Mouse (Mus musculus): ENCODE measurements at regions not wholly inside any gene's neighbourhood (a gene's known extent, or its start where the extent isn't known, plus 50 kb on each side); places are given as distances from the start of the nearest gene placed in this dataset.

GRCm38 (mm10) chr3:149087488-149087887, 97.1 kb upstream of the Adgrl2 start:
- no peak for ATAC-seq (replicated peaks in 1 of 2; ENCODE audit: insufficient read depth in 1 of 2, low FRiP score in 2 of 2, low TSS enrichment in 1 of 2, low read depth in 1 of 2, poor library complexity in 2 of 2, severe bottlenecking in 2 of 2)

- ATAC-seq (replicated peaks in 1 of 2; ENCODE audit: insufficient read depth in 1 of 2, low FRiP score in 2 of 2, low TSS enrichment in 1 of 2, low read depth in 1 of 2, poor library complexity in 2 of 2, severe bottlenecking in 2 of 2), result no peak
Observed at GRCm38 (mm10) chr3:149086704-149087103, 96.3 kb upstream of the Adgrl2 start.

GRCm38 (mm10) chr3:149086086-149086485, 95.7 kb upstream of the Adgrl2 start:
- ATAC-seq (replicated peaks in 1 of 2; ENCODE audit: insufficient read depth in 1 of 2, low FRiP score in 2 of 2, low TSS enrichment in 1 of 2, low read depth in 1 of 2, poor library complexity in 2 of 2, severe bottlenecking in 2 of 2), result peak; percentile 50 to 53; a peak in 3 of 4 replicates

- ATAC-seq (replicated peaks in 1 of 2; ENCODE audit: insufficient read depth in 1 of 2, low FRiP score in 2 of 2, low TSS enrichment in 1 of 2, low read depth in 1 of 2, poor library complexity in 2 of 2, severe bottlenecking in 2 of 2), result no peak
Observed at GRCm38 (mm10) chr3:149084861-149085598, 94.7 kb upstream of the Adgrl2 start.

- ATAC-seq (replicated peaks in 1 of 2; ENCODE audit: insufficient read depth in 1 of 2, low FRiP score in 2 of 2, low TSS enrichment in 1 of 2, low read depth in 1 of 2, poor library complexity in 2 of 2, severe bottlenecking in 2 of 2), result no peak
Observed at GRCm38 (mm10) chr3:149083391-149083790, 93.0 kb upstream of the Adgrl2 start.

- no peak for ATAC-seq (replicated peaks in 1 of 2; ENCODE audit: insufficient read depth in 1 of 2, low FRiP score in 2 of 2, low TSS enrichment in 1 of 2, low read depth in 1 of 2, poor library complexity in 2 of 2, severe bottlenecking in 2 of 2)
Observed at GRCm38 (mm10) chr3:149078881-149079280, 88.5 kb upstream of the Adgrl2 start.

- no peak for ATAC-seq (replicated peaks in 1 of 2; ENCODE audit: insufficient read depth in 1 of 2, low FRiP score in 2 of 2, low TSS enrichment in 1 of 2, low read depth in 1 of 2, poor library complexity in 2 of 2, severe bottlenecking in 2 of 2)
Observed at GRCm38 (mm10) chr3:149076928-149077551, 86.7 kb upstream of the Adgrl2 start.

- no peak for ATAC-seq (replicated peaks in 1 of 2; ENCODE audit: insufficient read depth in 1 of 2, low FRiP score in 2 of 2, low TSS enrichment in 1 of 2, low read depth in 1 of 2, poor library complexity in 2 of 2, severe bottlenecking in 2 of 2)
Observed at GRCm38 (mm10) chr3:149075488-149075851, 85.1 kb upstream of the Adgrl2 start.

- no peak for ATAC-seq (replicated peaks in 1 of 2; ENCODE audit: insufficient read depth in 1 of 2, low FRiP score in 2 of 2, low TSS enrichment in 1 of 2, low read depth in 1 of 2, poor library complexity in 2 of 2, severe bottlenecking in 2 of 2)
Observed at GRCm38 (mm10) chr3:149074658-149075487, 84.5 kb upstream of the Adgrl2 start.

GRCm38 (mm10) chr3:149070201-149070600, 79.8 kb upstream of the Adgrl2 start:
- ATAC-seq (replicated peaks in 1 of 2; ENCODE audit: insufficient read depth in 1 of 2, low FRiP score in 2 of 2, low TSS enrichment in 1 of 2, low read depth in 1 of 2, poor library complexity in 2 of 2, severe bottlenecking in 2 of 2), result no peak

GRCm38 (mm10) chr3:149069436-149069835, 79.1 kb upstream of the Adgrl2 start:
- ATAC-seq (replicated peaks in 1 of 2; ENCODE audit: insufficient read depth in 1 of 2, low FRiP score in 2 of 2, low TSS enrichment in 1 of 2, low read depth in 1 of 2, poor library complexity in 2 of 2, severe bottlenecking in 2 of 2), result no peak

- ATAC-seq (replicated peaks in 1 of 2; ENCODE audit: insufficient read depth in 1 of 2, low FRiP score in 2 of 2, low TSS enrichment in 1 of 2, low read depth in 1 of 2, poor library complexity in 2 of 2, severe bottlenecking in 2 of 2), result no peak
Observed at GRCm38 (mm10) chr3:149068821-149069220, 78.5 kb upstream of the Adgrl2 start.

- no peak for ATAC-seq (replicated peaks in 1 of 2; ENCODE audit: insufficient read depth in 1 of 2, low FRiP score in 2 of 2, low TSS enrichment in 1 of 2, low read depth in 1 of 2, poor library complexity in 2 of 2, severe bottlenecking in 2 of 2)
Observed at GRCm38 (mm10) chr3:149067758-149068157, 77.4 kb upstream of the Adgrl2 start.

- no peak for ATAC-seq (replicated peaks in 1 of 2; ENCODE audit: insufficient read depth in 1 of 2, low FRiP score in 2 of 2, low TSS enrichment in 1 of 2, low read depth in 1 of 2, poor library complexity in 2 of 2, severe bottlenecking in 2 of 2)
Observed at GRCm38 (mm10) chr3:149055077-149055476, 64.7 kb upstream of the Adgrl2 start.

GRCm38 (mm10) chr3:149052295-149052902, 62.0 kb upstream of the Adgrl2 start:
- ATAC-seq (replicated peaks in 1 of 2; ENCODE audit: insufficient read depth in 1 of 2, low FRiP score in 2 of 2, low TSS enrichment in 1 of 2, low read depth in 1 of 2, poor library complexity in 2 of 2, severe bottlenecking in 2 of 2), result peak in 1 of 2 experiments; percentile 67; a peak in 2 of 4 replicates

- no peak for ATAC-seq (replicated peaks in 1 of 2; ENCODE audit: insufficient read depth in 1 of 2, low FRiP score in 2 of 2, low TSS enrichment in 1 of 2, low read depth in 1 of 2, poor library complexity in 2 of 2, severe bottlenecking in 2 of 2)
Observed at GRCm38 (mm10) chr3:149045343-149045742, 55.0 kb upstream of the Adgrl2 start.

- ATAC-seq (replicated peaks in 1 of 2; ENCODE audit: insufficient read depth in 1 of 2, low FRiP score in 2 of 2, low TSS enrichment in 1 of 2, low read depth in 1 of 2, poor library complexity in 2 of 2, severe bottlenecking in 2 of 2), result no peak
Observed at GRCm38 (mm10) chr3:149043901-149044300, 53.5 kb upstream of the Adgrl2 start.

GRCm38 (mm10) chr3:149042527-149042926, 52.2 kb upstream of the Adgrl2 start:
- no peak for ATAC-seq (replicated peaks in 1 of 2; ENCODE audit: insufficient read depth in 1 of 2, low FRiP score in 2 of 2, low TSS enrichment in 1 of 2, low read depth in 1 of 2, poor library complexity in 2 of 2, severe bottlenecking in 2 of 2)

Measured in hematopoietic stem cell, adult 5-6 weeks (primary cell).